Mouse (Mus musculus) testis, adult 2 months (tissue): ENCODE data around the gene Lmx1b. TPM values are rescaled to one million over a fixed set of nuclear protein-coding genes. Genes with fewer than 3 reads are reported as not detected.

ENCODE experiments used
- H3K27ac ChIP-seq: fragments of 200-500 bp; 2 replicates; pipeline ENCODE4 v1.5.1; 2012; ENCODE audit warnings: low read depth, low read length; ENCODE audit not compliant: control insufficient read depth, insufficient read depth
- H3K27me3 ChIP-seq: fragments of 200-500 bp; 2 replicates; pipeline ENCODE4 v1.6.1; 2012; ENCODE audit warnings: mild to moderate bottlenecking, low read length, moderate library complexity; ENCODE audit not compliant: control insufficient read depth, insufficient read depth
- H3K36me3 ChIP-seq: fragments of 200-500 bp; 2 replicates; pipeline ENCODE4 v1.6.1; 2012; ENCODE audit warnings: mild to moderate bottlenecking, low read length; ENCODE audit not compliant: control insufficient read depth, insufficient read depth
- H3K4me1 ChIP-seq: fragments of 200-500 bp; 2 replicates; pipeline ENCODE4 v1.6.1; 2012; ENCODE audit warnings: low read length; ENCODE audit not compliant: control insufficient read depth, insufficient read depth
- H3K4me3 ChIP-seq: fragments of 200-500 bp; 2 replicates; pipeline ENCODE4 v1.5.1; 2012; ENCODE audit warnings: low read depth, mild to moderate bottlenecking, low read length, moderate library complexity, mixed read lengths; ENCODE audit not compliant: control insufficient read depth
- CTCF ChIP-seq: fragments of 200-500 bp; IDR thresholded peaks from 2 replicates; pipeline ENCODE4 v1.5.1; 2012; ENCODE audit warnings: low read depth, mild to moderate bottlenecking, inconsistent platforms, low read length, moderate library complexity; ENCODE audit not compliant: control insufficient read depth, insufficient read depth, insufficient replicate concordance
- POLR2A ChIP-seq: fragments of 200-500 bp; IDR thresholded peaks from 2 replicates; pipeline ENCODE4 v1.6.1; 2012; ENCODE audit warnings: low read depth, mild to moderate bottlenecking, inconsistent platforms, low read length, moderate library complexity; ENCODE audit not compliant: control insufficient read depth
- polyA plus RNA-seq: library from polyadenylated mRNA; depleted of rRNA; stranded (reverse); fragments of >200 nt; gene quantifications from 2 replicates; pipeline ENCODE4 v1.2.3, GENCODE M21; 2012

Lmx1b gene
- polyA plus RNA-seq, 1 experiment = 0.09 TPM

- Histone ChIP-seq H3K4me1 (peaks cover 8% of the 10 kb centered on the region), H3K27ac (no peak overlapping the region), H3K27me3 (no peaks in the 10 kb centered on the region), H3K4me3 (no peak overlapping the region), H3K36me3 (no peaks in the 10 kb centered on the region)
- TF ChIP-seq POLR2A (no peak), CTCF (no peak)
These were observed 57.8 kb downstream of the Lmx1b start for GRCm38 (mm10) chr2:33582457-33583060.

DNA sequence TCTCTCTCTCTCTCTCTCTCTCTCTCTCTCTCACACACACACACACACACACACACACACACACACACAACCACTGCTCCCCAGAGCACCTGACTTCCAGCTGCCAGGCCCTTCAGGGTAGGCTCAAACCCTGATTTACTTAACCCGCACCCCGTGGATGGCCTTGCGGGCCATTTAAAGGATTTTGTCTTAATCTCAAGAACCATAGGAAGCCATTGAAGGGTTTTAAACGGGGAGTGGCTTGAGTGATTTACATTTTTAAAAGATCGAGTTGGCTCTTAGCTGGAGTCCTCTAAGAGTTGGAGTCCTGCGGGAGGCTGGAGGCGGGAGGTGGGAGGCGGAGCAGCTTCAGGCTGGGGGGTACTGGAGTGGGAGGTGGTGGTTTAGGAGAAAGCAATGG lies 58.4 kb downstream of the Lmx1b start:
- Histone ChIP-seq H3K36me3 (no peaks in the 10 kb centered on the region), H3K4me3 (no peak overlapping the region), H3K27ac (no peak overlapping the region), H3K4me1 (peaks cover 8% of the 10 kb centered on the region), H3K27me3 (no peaks in the 10 kb centered on the region)
- TF ChIP-seq CTCF = no peak
- TF ChIP-seq POLR2A = no peak

DNA sequence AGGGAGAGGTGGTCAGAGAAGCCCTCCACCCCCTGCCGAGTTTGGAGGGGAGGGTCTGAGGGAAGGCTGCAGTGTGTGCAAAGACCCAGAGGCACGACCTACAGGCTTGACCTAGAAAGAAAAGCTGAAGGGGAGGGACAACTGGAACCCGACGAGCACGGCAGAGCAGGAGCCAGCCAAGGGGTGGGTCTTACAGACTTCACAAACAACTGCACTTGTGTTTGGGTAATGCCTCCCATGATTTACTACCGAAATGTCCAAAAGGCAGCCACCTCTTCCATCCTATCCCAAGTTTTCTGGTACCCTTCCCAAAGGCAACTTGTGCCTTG lies 58.9 kb downstream of the Lmx1b start:
- Histone ChIP-seq H3K27ac (no peak overlapping the region), H3K27me3 (no peaks in the 10 kb centered on the region), H3K36me3 (no peaks in the 10 kb centered on the region), H3K4me3 (no peak overlapping the region), H3K4me1 (peaks cover 8% of the 10 kb centered on the region)
- TF ChIP-seq POLR2A = no peak
- no peak for TF ChIP-seq CTCF

- no peaks in the 10 kb centered on the region for H3K36me3 ChIP-seq
- TF ChIP-seq POLR2A (no peak), CTCF (no peak)
- H3K27ac ChIP-seq = no peak overlapping the region
- no peaks in the 10 kb centered on the region for H3K27me3 ChIP-seq
- H3K4me3 ChIP-seq = no peak overlapping the region; the same call in 1 of the 2 replicates
- H3K4me1 ChIP-seq = peaks cover 8% of the 10 kb centered on the region
These were observed 59.4 kb downstream of the Lmx1b start for GRCm38 (mm10) chr2:33580697-33581448.

DNA sequence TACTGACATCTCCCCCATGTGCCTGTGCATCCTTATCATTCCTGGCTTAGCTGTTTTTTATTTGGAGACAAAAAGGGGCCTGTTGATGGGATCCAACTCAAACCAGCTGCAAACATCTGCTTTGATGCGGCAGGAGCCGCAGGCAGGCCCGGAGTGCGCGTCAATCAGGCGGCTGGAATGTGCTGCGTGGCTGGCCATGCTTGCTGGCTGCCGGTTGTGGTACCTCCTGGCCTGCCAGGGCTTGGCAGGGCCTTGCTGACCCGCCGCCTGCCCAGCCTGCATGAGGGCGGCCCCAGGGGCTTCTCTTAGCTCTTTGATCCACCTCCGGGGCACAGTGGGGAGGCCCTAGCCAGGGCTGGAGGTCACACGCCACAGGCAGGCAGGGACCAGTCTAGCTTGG lies 64.9 kb downstream of the Lmx1b start:
- no peaks in the 10 kb centered on the region for H3K27me3 ChIP-seq
- H3K4me3 ChIP-seq = no peak overlapping the region
- H3K36me3 ChIP-seq = no peaks in the 10 kb centered on the region
- H3K27ac ChIP-seq = no peak overlapping the region
- no peak for TF ChIP-seq POLR2A
- no peak for TF ChIP-seq CTCF
- H3K4me1 ChIP-seq = no peaks in the 10 kb centered on the region

GRCm38 (mm10) chr2:33573075-33573474 lies 67.2 kb downstream of the Lmx1b start:
- TF ChIP-seq POLR2A = no peak
- no peak for TF ChIP-seq CTCF
- Histone ChIP-seq H3K27me3 (no peaks in the 10 kb centered on the region), H3K4me1 (no peaks in the 10 kb centered on the region), H3K27ac (no peak overlapping the region), H3K36me3 (no peaks in the 10 kb centered on the region), H3K4me3 (no peak overlapping the region)

DNA sequence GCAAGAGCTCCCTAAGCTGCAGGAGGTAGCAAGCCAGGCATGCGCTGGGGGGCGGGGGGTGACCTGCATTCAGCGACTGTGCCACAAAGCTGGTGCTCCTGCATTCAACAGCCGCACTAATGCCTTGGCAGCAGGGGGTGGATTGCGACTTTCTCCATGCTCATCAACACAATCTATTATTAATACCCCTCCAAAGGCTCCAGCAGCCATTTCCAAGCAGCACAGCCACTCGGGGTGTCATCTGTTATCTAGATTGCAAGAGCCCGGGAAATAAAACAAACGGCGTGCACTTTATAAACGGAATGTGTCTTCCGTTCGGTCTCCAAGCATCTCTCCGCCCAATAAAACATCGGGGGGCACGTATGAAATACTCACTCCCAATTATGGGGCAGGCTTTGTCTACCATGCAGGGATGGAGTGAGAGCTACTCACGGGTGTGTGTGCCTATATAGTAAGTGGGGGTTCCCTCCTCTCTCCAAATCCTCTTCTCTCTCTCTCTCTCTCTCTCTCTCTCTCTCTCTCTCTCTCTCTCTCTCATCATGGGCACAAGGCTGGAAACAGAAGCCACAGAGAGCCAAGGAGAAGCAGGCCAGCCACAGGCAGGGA lies 69.0 kb downstream of the Lmx1b start:
- no peak overlapping the region for H3K4me3 ChIP-seq
- no peak overlapping the region for H3K27ac ChIP-seq
- H3K36me3 ChIP-seq = no peaks in the 10 kb centered on the region
- no peaks in the 10 kb centered on the region for H3K27me3 ChIP-seq
- no peaks in the 10 kb centered on the region for H3K4me1 ChIP-seq
- no peak for TF ChIP-seq POLR2A
- no peak for TF ChIP-seq CTCF
